Mouse (Mus musculus) adrenal gland, postnatal 14 days (tissue): ENCODE data around the gene Bola2. TPM values are rescaled to one million over a fixed set of nuclear protein-coding genes. Genes with fewer than 3 reads are reported as not detected.

ENCODE experiments used
- total RNA-seq: library from RNA; stranded (reverse); gene quantifications from 2 replicates; pipeline ENCODE4 v1.2.3, GENCODE M21; 2021

Gene Bola2
- total RNA-seq, 1 experiment from 2014 or later = 74.9 TPM

Other genes starting within 250 kb of the Bola2 start
- 0.33 and 0.68 TPM in 2 replicates for gene Atp2a1, start 232.3 kb upstream of the Bola2 start, total RNA-seq
- 52.3 and 56.4 TPM in 2 replicates for gene Sh2b1, start 220.0 kb upstream of the Bola2 start, total RNA-seq
- 221 and 223 TPM in 2 replicates for gene Tufm, start 208.0 kb upstream of the Bola2 start, total RNA-seq
- gene Atxn2l, start 192.0 kb upstream of the Bola2 start, total RNA-seq = 90.3 and 96.7 TPM in 2 replicates
- 241 and 262 TPM in 2 replicates for gene Eif3c, start 129.0 kb upstream of the Bola2 start, total RNA-seq
- 2.9 and 3.5 TPM in 2 replicates for gene Apobr, start 110.5 kb upstream of the Bola2 start, total RNA-seq
- 25.3 and 31.1 TPM in 2 replicates for gene Cln3, start 109.6 kb upstream of the Bola2 start, total RNA-seq
- not detected in 2 replicates for gene Il27, start 100.5 kb upstream of the Bola2 start, total RNA-seq
- gene Nupr1, start 64.5 kb upstream of the Bola2 start, total RNA-seq = 16.2 and 21.5 TPM in 2 replicates
- 38.3 and 48.0 TPM in 2 replicates for gene Sgf29, start 46.1 kb upstream of the Bola2 start, total RNA-seq
- gene Sult1a1, start 19.0 kb upstream of the Bola2 start, total RNA-seq = 81.6 and 83.8 TPM in 2 replicates
- gene Slx1b, start 383 bp downstream of the Bola2 start, total RNA-seq = 10.7 and 18.6 TPM in 2 replicates
- 12.0 and 78.1 TPM in 2 replicates for gene Coro1a, start 12.4 kb downstream of the Bola2 start, total RNA-seq
- 128 and 136 TPM in 2 replicates for gene Mapk3, start 64.2 kb downstream of the Bola2 start, total RNA-seq
- 3.8 and 5.6 TPM in 2 replicates for gene Gdpd3, start 70.9 kb downstream of the Bola2 start, total RNA-seq
- gene Ypel3, start 81.6 kb downstream of the Bola2 start, total RNA-seq = 129 and 173 TPM in 2 replicates
- 1.2 and 1.5 TPM in 2 replicates for gene Tbx6, start 86.1 kb downstream of the Bola2 start, total RNA-seq
- gene Ppp4c, start 97.1 kb downstream of the Bola2 start, total RNA-seq = 94.7 and 109 TPM in 2 replicates
- 32.1 and 32.5 TPM in 2 replicates for gene Fam57b, start 102.3 kb downstream of the Bola2 start, total RNA-seq
- not detected in 2 replicates for gene 4930451I11Rik, start 136.2 kb downstream of the Bola2 start, total RNA-seq
- 0.63 and 0.64 TPM in 2 replicates for gene Doc2a, start 152.0 kb downstream of the Bola2 start, total RNA-seq
- 24.1 and 30.2 TPM in 2 replicates for gene Hirip3, start 166.6 kb downstream of the Bola2 start, total RNA-seq
- 39.2 and 41.9 TPM in 2 replicates for gene Ino80e, start 167.0 kb downstream of the Bola2 start, total RNA-seq
- gene Taok2, start 189.3 kb downstream of the Bola2 start, total RNA-seq = 68.8 and 79.4 TPM in 2 replicates
- gene Tmem219, start 227.5 kb downstream of the Bola2 start, total RNA-seq = 27.6 and 27.9 TPM in 2 replicates
- gene Kctd13, start 233.5 kb downstream of the Bola2 start, total RNA-seq = 20.2 and 24.7 TPM in 2 replicates